Mouse (Mus musculus): ENCODE measurements at regions not wholly inside any gene's neighbourhood (a gene's known extent, or its start where the extent isn't known, plus 50 kb on each side); places are given as distances from the start of the nearest gene placed in this dataset.

GRCm38 (mm10) chr15:57578794-57579193, 101.4 kb upstream of the Slc22a22 start:
- no peak for TF ChIP-seq POLR2A (IDR thresholded peaks at IDR 0.05; ENCODE audit: borderline replicate concordance, extremely low read depth, insufficient read depth, insufficient read length)
- 63% methylated on average over 2 of the region's 2 CpGs for WGBS
- Histone ChIP-seq H3K4me1 (ENCODE audit: control insufficient read depth, insufficient read depth, low read length) (no peaks in the 10 kb centered on the region), H3K27me3 (ENCODE audit: control insufficient read depth, insufficient read depth, low read length) (no peaks in the 10 kb centered on the region), H3K9ac (ENCODE audit: low read depth, low read length, severe bottlenecking) (no peak overlapping the region), H3K4me2 (replicated peaks; ENCODE audit: low read depth, low read length, severe bottlenecking) (no peak overlapping the region), H3K27ac (replicated peaks; ENCODE audit: low read depth, low read length) (no peak overlapping the region), H3K9me3 (ENCODE audit: control insufficient read depth, low read length) (no peaks in the 10 kb centered on the region), H3K36me3 (ENCODE audit: control insufficient read depth, insufficient read depth, low read length) (no peaks in the 10 kb centered on the region), H3K4me3 (replicated peaks; ENCODE audit: low read length) (no peak overlapping the region)
- no peak for ATAC-seq (ENCODE audit: low FRiP score, low read depth)
- DNase-seq (ENCODE audit: low spot score) = no peak

DNA sequence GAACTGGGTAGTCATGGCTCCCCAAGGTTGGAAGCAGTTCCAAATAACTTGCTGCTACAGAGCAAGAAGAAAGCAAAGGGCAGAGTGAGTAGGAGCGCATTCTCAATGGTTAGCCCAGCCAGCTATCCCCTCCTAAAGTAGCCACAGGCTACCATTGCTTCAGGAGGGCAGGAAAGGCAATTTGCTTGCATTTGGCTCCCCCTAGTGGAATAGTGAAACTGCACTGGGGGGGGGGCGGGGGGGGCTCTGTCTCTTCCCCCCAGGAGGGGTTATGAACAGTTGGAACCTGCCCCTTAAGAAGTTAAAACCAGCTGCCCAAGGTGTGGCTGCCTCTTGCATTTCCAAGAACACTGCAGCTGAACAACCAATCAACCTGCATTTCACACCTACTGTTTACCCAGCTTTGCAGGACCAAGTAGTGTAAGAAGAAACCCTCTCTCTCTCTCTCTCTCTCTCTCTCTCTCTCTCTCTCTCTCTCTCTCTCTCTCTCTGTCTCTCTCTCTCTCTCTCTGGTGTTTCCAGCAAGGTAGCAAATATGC, 96.7 kb upstream of the Slc22a22 start:
- H3K36me3 ChIP-seq (ENCODE audit: control insufficient read depth, insufficient read depth, low read length) = no peaks in the 10 kb centered on the region
- WGBS = 53% methylated on average over 1 of the region's 2 CpGs
- TF ChIP-seq POLR2A (IDR thresholded peaks at IDR 0.05; ENCODE audit: borderline replicate concordance, extremely low read depth, insufficient read depth, insufficient read length) = no peak
- no peak overlapping the region for H3K27ac ChIP-seq (replicated peaks; ENCODE audit: low read depth, low read length)
- no peak overlapping the region for H3K4me2 ChIP-seq (replicated peaks; ENCODE audit: low read depth, low read length, severe bottlenecking)
- no peaks in the 10 kb centered on the region for H3K27me3 ChIP-seq (ENCODE audit: control insufficient read depth, insufficient read depth, low read length)
- ATAC-seq (ENCODE audit: low FRiP score, low read depth) (no peak), DNase-seq (ENCODE audit: low spot score) (no peak)
- H3K4me1 ChIP-seq (ENCODE audit: control insufficient read depth, insufficient read depth, low read length) = no peaks in the 10 kb centered on the region
- H3K9me3 ChIP-seq (ENCODE audit: control insufficient read depth, low read length) = no peaks in the 10 kb centered on the region
- no peak overlapping the region for H3K4me3 ChIP-seq (replicated peaks; ENCODE audit: low read length)
- H3K9ac ChIP-seq (ENCODE audit: low read depth, low read length, severe bottlenecking) = no peak overlapping the region

DNA sequence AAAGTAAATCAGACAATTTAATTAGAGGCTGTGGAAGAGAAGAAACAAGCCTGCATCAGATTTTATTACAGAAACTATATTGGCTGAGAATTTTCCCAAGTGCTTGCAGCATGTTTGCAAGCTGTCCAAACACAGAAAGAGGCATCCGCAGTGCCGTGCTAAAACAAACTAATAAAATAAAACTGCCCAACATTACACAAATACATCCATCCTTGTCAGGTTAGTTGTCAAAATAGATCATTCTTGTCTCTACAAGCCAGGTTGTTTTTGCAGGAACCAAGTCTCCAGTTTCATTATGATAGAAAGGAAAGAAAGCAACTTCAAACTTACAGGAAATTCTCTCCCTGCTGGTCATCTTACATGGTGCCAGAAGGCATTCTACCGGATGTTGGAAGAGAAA, 95.0 kb upstream of the Slc22a22 start:
- Histone ChIP-seq H3K4me1 (ENCODE audit: control insufficient read depth, insufficient read depth, low read length) (no peaks in the 10 kb centered on the region), H3K4me2 (replicated peaks; ENCODE audit: low read depth, low read length, severe bottlenecking) (no peak overlapping the region), H3K9me3 (ENCODE audit: control insufficient read depth, low read length) (no peaks in the 10 kb centered on the region), H3K9ac (ENCODE audit: low read depth, low read length, severe bottlenecking) (no peak overlapping the region), H3K4me3 (replicated peaks; ENCODE audit: low read length) (no peak overlapping the region), H3K36me3 (ENCODE audit: control insufficient read depth, insufficient read depth, low read length) (no peaks in the 10 kb centered on the region), H3K27ac (replicated peaks; ENCODE audit: low read depth, low read length) (no peak overlapping the region), H3K27me3 (ENCODE audit: control insufficient read depth, insufficient read depth, low read length) (no peaks in the 10 kb centered on the region)
- DNase-seq (ENCODE audit: low spot score) = peak; percentile 31
- no peak for TF ChIP-seq POLR2A (IDR thresholded peaks at IDR 0.05; ENCODE audit: borderline replicate concordance, extremely low read depth, insufficient read depth, insufficient read length)
- no peak for ATAC-seq (ENCODE audit: low FRiP score, low read depth)
- 28% methylated on average over 3 of the region's 3 CpGs for WGBS

- Histone ChIP-seq H3K4me2 (replicated peaks; ENCODE audit: low read depth, low read length, severe bottlenecking) (no peak overlapping the region), H3K9ac (ENCODE audit: low read depth, low read length, severe bottlenecking) (no peak overlapping the region), H3K27me3 (ENCODE audit: control insufficient read depth, insufficient read depth, low read length) (no peaks in the 10 kb centered on the region), H3K4me1 (ENCODE audit: control insufficient read depth, insufficient read depth, low read length) (no peaks in the 10 kb centered on the region), H3K9me3 (ENCODE audit: control insufficient read depth, low read length) (no peaks in the 10 kb centered on the region), H3K36me3 (ENCODE audit: control insufficient read depth, insufficient read depth, low read length) (no peaks in the 10 kb centered on the region), H3K4me3 (replicated peaks; ENCODE audit: low read length) (no peak overlapping the region), H3K27ac (replicated peaks; ENCODE audit: low read depth, low read length) (0 out of 2 replicates have a peak overlapping the region, but pooled peaks have one; percentile 0)
- ATAC-seq (ENCODE audit: low FRiP score, low read depth) (peak; percentile 86), DNase-seq (ENCODE audit: low spot score) (peak; percentile 80)
- no peak for TF ChIP-seq POLR2A (IDR thresholded peaks at IDR 0.05; ENCODE audit: borderline replicate concordance, extremely low read depth, insufficient read depth, insufficient read length)
- 52% methylated on average over 5 of the region's 5 CpGs for whole genome bisulfite sequencing
Measured at GRCm38 (mm10) chr15:57568006-57568630, 90.7 kb upstream of the Slc22a22 start.

- Histone ChIP-seq H3K4me2 (replicated peaks; ENCODE audit: low read depth, low read length, severe bottlenecking) (no peak overlapping the region), H3K27ac (replicated peaks; ENCODE audit: low read depth, low read length) (no peak overlapping the region), H3K9me3 (ENCODE audit: control insufficient read depth, low read length) (no peaks in the 10 kb centered on the region), H3K36me3 (ENCODE audit: control insufficient read depth, insufficient read depth, low read length) (no peaks in the 10 kb centered on the region), H3K9ac (ENCODE audit: low read depth, low read length, severe bottlenecking) (no peak overlapping the region), H3K4me3 (replicated peaks; ENCODE audit: low read length) (no peak overlapping the region), H3K27me3 (ENCODE audit: control insufficient read depth, insufficient read depth, low read length) (no peaks in the 10 kb centered on the region), H3K4me1 (ENCODE audit: control insufficient read depth, insufficient read depth, low read length) (no peaks in the 10 kb centered on the region)
- WGBS = 41% methylated on average over 2 of the region's 2 CpGs
- no peak for ATAC-seq (ENCODE audit: low FRiP score, low read depth)
- no peak for DNase-seq (ENCODE audit: low spot score)
- TF ChIP-seq POLR2A (IDR thresholded peaks at IDR 0.05; ENCODE audit: borderline replicate concordance, extremely low read depth, insufficient read depth, insufficient read length) = no peak
Measured at GRCm38 (mm10) chr15:57547154-57547553, 69.7 kb upstream of the Slc22a22 start.

All from limb, embryonic 14.5 days (tissue).